9 mouse cellular contexts compared by ENCODE assay signal in the genomic region with DNA sequence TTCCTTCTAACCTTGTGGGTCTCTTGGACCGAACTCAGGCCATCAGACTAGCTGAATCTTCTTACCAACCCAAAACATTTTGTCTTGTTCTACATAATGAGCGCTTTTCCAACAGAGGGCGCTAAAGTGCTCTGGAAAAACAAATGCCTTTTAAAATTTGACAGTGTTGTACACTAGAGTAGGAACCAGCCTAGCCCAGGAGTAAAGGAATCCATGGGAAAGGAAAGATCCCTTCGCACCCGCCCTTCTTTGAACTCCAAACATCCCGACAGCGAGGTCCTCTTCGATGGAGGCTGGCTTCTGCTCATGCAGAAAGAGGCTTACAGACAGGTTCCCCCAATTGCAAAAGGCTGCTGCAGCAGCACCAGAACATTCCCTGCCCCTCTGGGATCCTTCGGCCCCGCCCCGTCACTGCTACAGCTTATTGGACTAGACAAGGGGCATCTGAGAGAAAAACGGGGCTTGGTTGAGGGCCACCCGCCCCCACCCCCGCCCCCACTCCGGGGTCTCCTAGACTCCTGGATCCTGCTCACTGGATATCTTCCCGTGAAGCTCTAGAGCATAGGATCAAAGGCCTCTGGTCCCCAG. TPM values are rescaled to one million over a fixed set of nuclear protein-coding genes. Genes with fewer than 3 reads are reported as not detected.
A peak's percentile ranks its signal among the peaks of the same experiment; 100 is the strongest.
DNase-seq lines count a peak whose midpoint lies in the region; TF ChIP-seq lines count a peak whose summit lies in the region.
"Had no signal": no experiment of that assay in that cellular context is flagged by ENCODE, and none has a peak within 500 bp of the region (broad histone marks: within the 10 kb centered on the region; RNA-seq: fewer than 3 reads in every experiment).

No protein-coding gene starts in this region.

- H3K9me3 ChIP-seq in limb, embryonic 10.5 days (replicated peaks): no peaks in the 10 kb centered on the region
- H3K9me3 ChIP-seq: neural tube, embryonic 12.5 days had no signal

- DNase-seq in thymus, adult 2 months: peak; percentile 72
- no peak for DNase-seq in thymus, adult 18-20 months
- peak; percentile 75 to 87 for DNase-seq in cerebellum, postnatal 25 days
- peak; percentile 41 for DNase-seq in gastrocnemius, postnatal 14 days
- DNase-seq in kidney, adult 18-20 months: peak; percentile 70
- DNase-seq in limb, embryonic 10.5 days (ENCODE audit: low spot score): peak; percentile 62
- peak; percentile 66 for DNase-seq in neural tube, embryonic 10.5 days (ENCODE audit: extremely low spot score, low spot score)
- DNase-seq in thymus, postnatal 14 days: peak; percentile 78

- H3K27me3 ChIP-seq in thymus, adult 2 months (ENCODE audit: control insufficient read depth, insufficient read depth, low read length): no peaks in the 10 kb centered on the region
- peaks cover 16% of the 10 kb centered on the region for H3K27me3 ChIP-seq in limb, embryonic 10.5 days (ENCODE audit: low read depth, poor library complexity, severe bottlenecking)

- peaks cover 42% of the 10 kb centered on the region for H3K4me1 ChIP-seq in thymus, adult 2 months (replicated peaks; ENCODE audit: control insufficient read depth, insufficient read depth, low read length)
- H3K4me1 ChIP-seq in limb, embryonic 10.5 days: peaks cover 27% of the 10 kb centered on the region

- no peaks in the 10 kb centered on the region for H3K36me3 ChIP-seq in thymus, adult 2 months (ENCODE audit: control insufficient read depth, insufficient read depth, low read length)
- no peaks in the 10 kb centered on the region for H3K36me3 ChIP-seq in limb, embryonic 10.5 days
- H3K36me3 ChIP-seq: neural tube, embryonic 12.5 days had no signal

- no peak for TF ChIP-seq CTCF in thymus, adult 2 months (IDR thresholded peaks at IDR 0.05; ENCODE audit: borderline replicate concordance, control insufficient read depth, extremely low read depth, insufficient read depth, low read length, poor library complexity)

- no peak overlapping the region for H3K27ac ChIP-seq in thymus, adult 2 months (ENCODE audit: control insufficient read depth, insufficient read depth, low read length)
- no peak overlapping the region for H3K27ac ChIP-seq in limb, embryonic 10.5 days
- H3K27ac ChIP-seq: neural tube, embryonic 12.5 days had no signal

- no peak overlapping the region for H3K4me3 ChIP-seq in thymus, adult 2 months (ENCODE audit: control insufficient read depth, insufficient read depth, low read length)
- H3K4me3 ChIP-seq in limb, embryonic 10.5 days: 0 out of 2 replicates have a peak overlapping the region, but pooled peaks have one; percentile 9
- H3K4me3 ChIP-seq: neural tube, embryonic 12.5 days had no signal

- no peak for TF ChIP-seq POLR2A in thymus, adult 2 months (IDR thresholded peaks at IDR 0.05; ENCODE audit: control insufficient read depth, extremely low read depth, insufficient read depth, low read length, poor library complexity)

- intact Hi-C loops in gastrocnemius, postnatal 14 days (cut with DNase I; ENCODE audit: low total_unique reads): no loop called here

- 37% methylated on average over 16 of the region's 16 CpGs for WGBS in thymus, adult 2 months
- WGBS in limb, embryonic 10.5 days: 38% methylated on average over 16 of the region's 16 CpGs

RNA-seq across cellular contexts. Expression of gene Ccdc63, which starts 11.5 kb away (rescaled TPM):
- 0.23 and 0.42 TPM in 2 replicates for polyA plus RNA-seq in thymus, adult 2 months (2012; rRNA removed)
- not detected for total RNA-seq in gastrocnemius, postnatal 14 days (2021)
- polyA plus RNA-seq in limb, embryonic 10.5 days (2016; fragmentation: Nextera tagmentation; extraction: Ambion mirVana): not detected in 2 replicates
- polyA plus RNA-seq: neural tube, embryonic 12.5 days had no signal

RNA-seq across cellular contexts. Expression of gene Myl2, which starts 28.4 kb away (rescaled TPM):
- polyA plus RNA-seq in thymus, adult 2 months (2012; rRNA removed): 0.79 and 169 TPM in 2 replicates
- 1,000 to 10,000 TPM in 1 of 2 experiments, 100 to 1,000 TPM in 1; 675 to 1,272 TPM for total RNA-seq in gastrocnemius, postnatal 14 days (2021)
- polyA plus RNA-seq in limb, embryonic 10.5 days (2016; fragmentation: Nextera tagmentation; extraction: Ambion mirVana): 3.1 TPM in 2 replicates

RNA-seq across cellular contexts. Expression of gene Ppp1cc, which starts 28.9 kb away (rescaled TPM):
- 194 and 220 TPM in 2 replicates for polyA plus RNA-seq in thymus, adult 2 months (2012; rRNA removed)
- total RNA-seq in gastrocnemius, postnatal 14 days (2021): 100 to 1,000 TPM; 110 TPM
- 373 and 383 TPM in 2 replicates for polyA plus RNA-seq in limb, embryonic 10.5 days (2016; fragmentation: Nextera tagmentation; extraction: Ambion mirVana)

Comparison
In these comparisons a context has a peak if more than half of its experiments do, and no peak if none do; other contexts are left out.
1. DNase-seq: peak in thymus, adult 2 months (single experiment), cerebellum, postnatal 25 days (2 of 2), gastrocnemius, postnatal 14 days (single experiment), kidney, adult 18-20 months (single experiment), limb, embryonic 10.5 days (single experiment), neural tube, embryonic 10.5 days (single experiment) and thymus, postnatal 14 days (single experiment); none in thymus, adult 18-20 months (0 of 2).